Mouse (Mus musculus) G1E-ER4 (cell line): ENCODE data around the gene Sorcs2. TPM values are rescaled to one million over a fixed set of nuclear protein-coding genes. Genes with fewer than 3 reads are reported as not detected.

ENCODE experiments used
- GATA1 ChIP-seq: IDR thresholded peaks from one replicate; pipeline ENCODE4 v1.8.0; 2012; ENCODE audit warnings: low read length, inconsistent platforms
- polyA plus RNA-seq: library from polyadenylated mRNA; stranded (reverse); fragments of >175 nt; gene quantifications from 2 replicates; pipeline ENCODE4 v1.2.3, GENCODE M21; 2012

Sorcs2 gene
- polyA plus RNA-seq, 1 experiment, result not detected

DNA sequence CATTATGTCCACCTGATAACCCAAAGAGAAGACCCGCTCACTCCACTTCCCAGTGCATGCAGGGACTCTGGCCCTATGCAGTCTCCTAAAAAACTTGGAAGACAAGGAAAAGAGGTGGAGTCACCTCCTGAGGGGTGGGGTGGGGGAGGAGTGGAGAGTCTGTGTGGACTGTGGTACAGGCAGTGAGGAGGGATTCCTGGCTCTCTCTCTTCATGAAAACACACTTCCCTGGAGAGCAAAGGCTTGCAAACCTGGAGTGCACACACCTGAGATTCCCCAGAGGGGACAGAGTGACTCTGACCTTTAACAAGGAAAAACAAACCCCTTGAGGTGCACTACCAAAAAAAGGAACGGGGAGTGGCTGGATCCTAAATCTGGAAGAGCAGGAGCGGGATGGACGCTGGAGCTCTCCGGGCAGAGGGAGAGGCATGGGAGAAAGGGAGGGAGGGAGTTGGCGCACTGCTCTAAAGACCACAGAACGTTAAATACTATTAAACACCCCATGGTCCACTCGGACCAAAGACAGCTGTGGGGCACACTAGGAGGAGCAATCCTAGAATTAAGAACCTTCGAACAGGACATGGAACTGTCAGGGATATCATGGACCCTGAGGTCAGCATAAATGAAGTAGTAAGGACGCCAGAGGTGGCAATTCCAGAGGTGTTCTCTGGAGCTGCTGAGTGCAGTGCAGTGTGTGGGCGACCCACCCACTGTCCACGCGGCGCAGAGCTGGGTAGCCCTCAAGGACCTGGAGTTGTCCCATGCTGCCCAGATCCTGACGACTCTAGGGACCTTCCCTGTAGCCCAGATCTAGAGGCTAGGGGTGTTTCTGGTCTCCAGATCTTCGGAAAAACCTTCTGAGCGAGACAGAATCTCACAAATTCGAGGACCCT is 1.2 kb downstream of the Sorcs2 start:
- TF ChIP-seq GATA1, result no peak

GRCm38 (mm10) chr5:36396011-36396410 is 1.9 kb downstream of the Sorcs2 start:
- no peak for TF ChIP-seq GATA1

DNA sequence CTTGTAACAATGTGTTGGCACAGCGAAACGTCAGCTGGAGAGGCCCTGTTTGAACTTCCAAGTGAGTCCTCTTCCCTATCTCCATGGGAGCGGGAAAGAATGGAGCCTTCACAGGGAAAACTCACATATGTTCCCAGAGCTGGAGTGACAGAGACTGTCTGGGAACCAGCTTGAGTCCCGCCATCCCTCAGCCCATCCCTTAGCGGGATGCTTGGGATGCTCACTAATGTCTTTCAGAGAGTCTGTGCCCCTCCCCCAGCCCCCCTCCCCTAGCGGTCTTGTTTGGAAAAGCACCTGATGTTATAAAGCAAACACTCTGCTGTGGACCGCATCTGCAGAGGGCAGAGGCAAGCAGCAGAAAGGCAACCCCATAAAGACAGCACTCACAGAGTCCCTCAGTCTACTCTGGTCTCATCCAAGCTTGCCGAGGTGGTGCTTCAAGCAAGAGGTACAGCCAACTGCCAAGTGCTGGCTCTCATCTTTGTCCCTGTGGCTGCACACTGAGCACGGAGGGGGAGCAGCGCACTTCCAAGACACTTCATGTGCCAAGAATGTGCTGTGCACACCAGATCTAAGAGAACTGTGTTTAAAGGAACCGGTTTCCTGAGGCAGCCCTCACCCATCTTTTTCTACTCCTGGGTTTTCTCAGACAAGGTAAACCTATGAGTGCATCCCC is 3.0 kb downstream of the Sorcs2 start:
- TF ChIP-seq GATA1, result no peak

- TF ChIP-seq GATA1, result no peak
These were observed 6.2 kb downstream of the Sorcs2 start for GRCm38 (mm10) chr5:36391751-36392150.

DNA sequence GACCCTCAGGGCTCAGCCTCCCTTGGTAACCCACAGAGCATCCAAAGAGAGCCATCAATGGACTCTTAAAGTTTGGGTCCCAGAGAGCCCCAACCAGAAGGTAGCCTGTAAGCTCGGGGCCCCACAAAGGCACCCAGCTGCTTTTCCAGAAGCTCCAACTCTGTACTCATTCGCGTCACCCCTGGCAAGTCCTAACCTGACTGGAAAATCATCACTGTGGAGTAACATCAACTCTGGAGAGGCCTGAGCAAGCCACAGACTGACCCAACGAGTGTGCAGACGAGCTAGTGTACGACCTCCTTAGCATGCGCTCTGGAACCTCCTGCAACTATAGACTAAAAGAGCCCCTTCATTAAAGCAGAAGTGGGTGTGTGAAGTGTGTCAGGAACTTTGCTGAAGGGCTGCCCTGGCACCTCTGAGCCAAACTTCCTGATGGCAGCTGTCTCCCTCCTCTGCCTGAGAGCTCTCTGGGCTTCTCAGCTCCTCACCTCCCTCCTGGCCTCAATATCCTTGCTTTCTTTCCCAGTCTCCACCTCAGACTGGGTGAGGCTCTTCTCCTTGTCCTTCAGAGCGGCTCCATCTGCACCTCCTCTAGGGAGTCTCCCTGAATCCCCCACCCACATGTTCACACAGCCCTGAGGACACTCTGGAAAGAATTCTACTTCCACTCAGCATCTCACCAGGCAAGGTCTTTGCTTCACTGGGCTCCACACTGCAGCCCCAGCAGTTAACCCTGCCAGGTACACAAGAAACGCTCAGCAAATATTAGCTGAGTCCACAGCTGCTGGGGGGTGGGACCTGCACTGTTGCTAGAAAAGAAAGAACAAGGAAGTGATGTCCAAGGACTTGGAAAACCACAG is 8.0 kb downstream of the Sorcs2 start:
- no peak for TF ChIP-seq GATA1

DNA sequence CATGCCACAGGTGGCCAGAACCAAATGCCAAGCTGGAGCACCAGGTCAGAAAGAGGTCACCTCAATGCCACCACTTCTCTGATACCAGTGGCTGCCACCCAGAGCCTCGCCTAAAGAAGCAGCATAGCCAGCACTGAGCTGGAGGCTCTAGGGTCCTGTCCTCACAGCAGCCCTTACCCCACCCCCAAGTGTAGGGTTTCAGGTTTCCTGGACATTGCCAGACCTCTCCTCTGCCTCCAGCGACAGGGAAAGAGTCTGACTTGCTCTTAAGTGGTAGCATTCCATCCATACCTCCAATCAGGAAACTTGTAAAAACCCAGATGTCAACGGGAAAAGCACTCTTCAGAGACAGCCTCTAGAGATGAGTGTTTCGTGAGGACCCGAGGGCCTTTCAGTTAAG is 12.9 kb downstream of the Sorcs2 start:
- TF ChIP-seq GATA1, result no peak

DNA sequence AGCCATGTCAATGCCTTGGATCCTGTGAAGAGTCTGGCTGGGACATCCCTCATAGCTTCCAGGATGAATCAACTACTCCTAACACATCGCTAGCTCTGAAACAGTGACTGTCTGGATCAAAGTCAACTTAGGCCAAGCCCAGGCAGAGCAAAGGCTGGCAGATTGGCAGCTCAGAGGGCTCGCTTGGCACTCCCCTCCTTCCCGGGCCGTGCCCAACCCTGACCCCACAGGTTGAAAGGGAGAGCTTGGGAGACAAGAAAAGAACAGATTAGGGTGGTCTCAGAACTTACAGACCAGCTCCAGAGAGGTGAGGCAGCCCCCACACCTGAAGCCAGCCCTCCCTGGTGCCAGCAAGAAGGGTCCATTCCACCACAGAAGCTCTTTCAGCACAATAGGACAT is 14.5 kb downstream of the Sorcs2 start:
- no peak for TF ChIP-seq GATA1

- TF ChIP-seq GATA1, result no peak
These were observed 15.2 kb downstream of the Sorcs2 start for GRCm38 (mm10) chr5:36382721-36383120.

- no peak for TF ChIP-seq GATA1
These were observed 15.7 kb downstream of the Sorcs2 start for GRCm38 (mm10) chr5:36382134-36382693.

- TF ChIP-seq GATA1, result no peak
These were observed 17.9 kb downstream of the Sorcs2 start for GRCm38 (mm10) chr5:36379938-36380511.

GRCm38 (mm10) chr5:36378370-36378738 is 19.6 kb downstream of the Sorcs2 start:
- no peak for TF ChIP-seq GATA1

GRCm38 (mm10) chr5:36377456-36378369 is 20.2 kb downstream of the Sorcs2 start:
- no peak for TF ChIP-seq GATA1

DNA sequence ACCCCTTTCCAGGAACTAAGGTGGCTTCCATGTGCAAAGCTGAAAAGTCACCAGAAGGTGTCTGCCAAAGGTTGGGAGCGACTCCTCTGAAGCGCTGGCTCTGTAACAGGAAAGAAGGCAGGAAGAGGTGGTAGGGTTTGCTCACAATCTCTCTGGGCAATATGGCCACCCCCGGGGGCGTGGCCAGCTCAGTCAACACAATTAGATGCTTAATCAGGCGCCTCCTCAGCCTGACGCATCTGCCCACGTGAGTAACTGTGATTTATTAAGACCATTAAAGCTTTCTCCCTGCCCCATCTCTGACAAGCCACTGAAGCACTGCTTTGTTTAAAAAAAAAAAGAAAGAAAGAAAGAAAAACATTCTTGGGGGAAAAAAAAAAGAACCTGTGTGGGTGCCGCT is 22.1 kb downstream of the Sorcs2 start:
- TF ChIP-seq GATA1, result no peak

DNA sequence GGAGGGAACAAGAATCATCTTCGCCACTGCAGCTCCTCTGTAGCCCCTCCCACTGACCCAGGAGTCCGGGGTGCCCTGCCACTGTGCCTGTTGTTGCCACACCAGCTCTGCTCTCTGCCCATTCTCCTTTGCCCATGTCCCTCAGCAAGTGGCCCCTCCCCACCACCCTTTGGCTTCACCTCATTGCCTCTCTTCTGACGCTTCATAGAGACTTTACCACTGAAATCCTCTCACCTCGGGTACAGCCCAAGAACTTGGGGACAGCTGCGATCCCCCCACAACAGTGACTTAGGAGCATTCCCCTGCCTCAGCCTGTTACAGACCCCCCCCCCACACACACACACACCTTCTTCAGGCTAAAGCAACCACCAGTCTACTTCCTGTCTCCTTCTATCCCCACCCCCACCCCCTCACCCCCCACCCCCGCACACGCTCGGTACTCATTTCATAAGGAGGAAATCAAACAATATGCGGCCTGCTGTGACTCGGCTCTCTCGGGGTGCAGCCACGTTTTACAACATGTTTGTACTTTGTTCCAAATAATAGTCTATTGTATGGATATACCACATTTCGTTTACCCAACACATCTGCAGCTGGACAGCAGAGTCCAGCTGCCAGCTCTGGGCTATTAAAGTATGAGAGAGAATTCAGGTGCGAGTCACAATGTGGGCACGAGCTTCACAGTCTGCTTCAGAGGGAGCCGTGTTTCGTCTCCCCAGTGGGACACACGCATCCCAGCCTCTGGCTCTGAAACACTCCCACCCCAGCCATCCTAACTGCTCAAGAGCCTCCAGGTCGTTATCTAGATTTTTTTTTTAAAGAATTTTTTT is 23.5 kb downstream of the Sorcs2 start:
- no peak for TF ChIP-seq GATA1
